Mouse (Mus musculus): ENCODE results near the gene Baz2b. TPM values are rescaled to one million over a fixed set of nuclear protein-coding genes. Genes with fewer than 3 reads are reported as not detected.

Baz2b gene
- total and polyA plus RNA-seq, 3 experiments, result 5.7 to 11.4 TPM; not detected in 1

DNA sequence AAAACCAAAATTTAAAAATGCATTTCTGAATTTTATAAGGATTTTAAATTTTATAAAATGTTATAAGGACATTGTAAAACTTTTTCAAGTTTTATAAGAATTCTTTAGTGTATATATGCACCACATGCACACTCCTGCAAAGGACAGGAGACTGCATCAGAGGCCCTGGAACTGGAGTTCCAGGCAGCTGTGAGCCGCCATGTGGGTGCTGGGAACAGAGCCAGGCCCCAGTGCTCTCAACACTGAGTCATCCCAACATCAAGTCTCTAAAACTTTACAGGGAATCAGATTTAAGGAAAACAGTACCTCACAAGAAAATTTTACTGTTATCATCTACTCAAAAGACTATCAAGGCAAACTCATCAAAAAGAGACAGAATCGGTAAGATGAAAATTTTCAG, 97.5 kb downstream of the Baz2b start:
- no peaks in the 10 kb centered on the region for H3K9me3 ChIP-seq (replicated peaks; ENCODE audit: insufficient read depth, low read length)
- no peak overlapping the region for H3K4me3 ChIP-seq (ENCODE audit: control insufficient read depth in 1 of 2, insufficient read depth in 1 of 2, low read depth in 2 of 2, low read length in 2 of 2)
- no peaks in the 10 kb centered on the region for H3K79me2 ChIP-seq (ENCODE audit: control insufficient read depth, insufficient read depth, low read length, poor library complexity)
- TF ChIP-seq SMC3 (IDR thresholded peaks at IDR 0.05; ENCODE audit: low read depth, low read length) (no peak), RAD21 (IDR thresholded peaks at IDR 0.05; ENCODE audit: low read depth, low read length) (no peak), MXI1 (IDR thresholded peaks at IDR 0.05; ENCODE audit: low read depth, low read length) (no peak), GATA1 (IDR thresholded peaks at IDR 0.05; ENCODE audit: low read depth, low read length) (no peak), MAX (IDR thresholded peaks at IDR 0.05; ENCODE audit: low read length) (no peak), ELF1 (IDR thresholded peaks at IDR 0.05; ENCODE audit: low read depth, low read length) (no peak), POLR2AphosphoS2 (IDR thresholded peaks at IDR 0.05; ENCODE audit: low read length) (no peak), SIN3A (IDR thresholded peaks at IDR 0.05; ENCODE audit: low read length) (no peak), CHD1 (IDR thresholded peaks at IDR 0.05; ENCODE audit: low read depth, low read length) (no peak), ZNF384 (IDR thresholded peaks at IDR 0.05; ENCODE audit: low read depth, low read length) (no peak), USF2 (IDR thresholded peaks at IDR 0.05; ENCODE audit: borderline replicate concordance in 1 of 2, insufficient read depth in 1 of 2, low read depth in 1 of 2, low read length in 2 of 2) (no peak), MAFK (IDR thresholded peaks at IDR 0.05; ENCODE audit: borderline replicate concordance, low read depth, low read length) (no peak), NRF1 (IDR thresholded peaks at IDR 0.05; ENCODE audit: insufficient read depth, low read depth, low read length, poor library complexity, severe bottlenecking) (no peak), MYB (IDR thresholded peaks at IDR 0.05; ENCODE audit: low read depth, low read length) (no peak)
- H3K4me1 ChIP-seq (ENCODE audit: control insufficient read depth in 1 of 2, insufficient read depth in 2 of 2, low read length in 2 of 2), result no peaks in the 10 kb centered on the region
- H3K9ac ChIP-seq (ENCODE audit: control insufficient read depth, low read depth, low read length, poor library complexity, severe bottlenecking), result no peak overlapping the region
- no peaks in the 10 kb centered on the region for H3K36me3 ChIP-seq (ENCODE audit: control insufficient read depth in 1 of 2, insufficient read depth in 2 of 2, low read length in 2 of 2)
- no peak for DNase-seq (ENCODE audit: low read depth, low spot score)
- H3K27me3 ChIP-seq (ENCODE audit: control insufficient read depth in 1 of 2, insufficient read depth in 2 of 2, low read length in 2 of 2), result no peaks in the 10 kb centered on the region
- no peak overlapping the region for H3K27ac ChIP-seq (ENCODE audit: control insufficient read depth, low read depth, low read length)

DNA sequence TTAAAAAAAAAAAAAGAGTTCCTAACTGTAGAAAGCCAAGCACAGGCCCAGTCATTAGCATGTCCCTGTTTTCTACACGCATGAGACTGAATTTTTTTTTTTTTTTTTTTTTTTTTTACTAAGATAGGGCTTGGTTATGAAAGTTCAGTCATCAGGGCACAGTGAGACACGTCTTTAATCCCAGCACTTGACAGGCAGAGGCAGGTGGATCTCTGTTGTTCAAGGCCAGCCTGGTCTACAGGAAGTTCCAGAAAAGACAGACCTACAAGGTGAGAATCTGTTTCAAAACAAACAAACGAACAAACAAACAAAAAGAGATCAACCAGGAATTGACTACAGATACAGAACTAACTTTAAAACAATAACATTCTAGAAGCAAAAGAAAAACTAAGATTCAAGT, 100.6 kb downstream of the Baz2b start:
- Histone ChIP-seq H3K4me1 (ENCODE audit: control insufficient read depth in 1 of 2, insufficient read depth in 2 of 2, low read length in 2 of 2) (no peaks in the 10 kb centered on the region), H3K36me3 (ENCODE audit: control insufficient read depth in 1 of 2, insufficient read depth in 2 of 2, low read length in 2 of 2) (no peaks in the 10 kb centered on the region), H3K4me3 (ENCODE audit: control insufficient read depth in 1 of 2, insufficient read depth in 1 of 2, low read depth in 2 of 2, low read length in 2 of 2) (no peak overlapping the region), H3K9me3 (replicated peaks; ENCODE audit: insufficient read depth, low read length) (no peaks in the 10 kb centered on the region), H3K27ac (ENCODE audit: control insufficient read depth, low read depth, low read length) (no peak overlapping the region), H3K27me3 (ENCODE audit: control insufficient read depth in 1 of 2, insufficient read depth in 2 of 2, low read length in 2 of 2) (no peaks in the 10 kb centered on the region), H3K79me2 (ENCODE audit: control insufficient read depth, insufficient read depth, low read length, poor library complexity) (no peaks in the 10 kb centered on the region), H3K9ac (ENCODE audit: control insufficient read depth, low read depth, low read length, poor library complexity, severe bottlenecking) (no peak overlapping the region)
- no peak for TF ChIP-seq POLR2A (IDR thresholded peaks at IDR 0.05; ENCODE audit: control insufficient read depth in 1 of 2, insufficient read depth in 1 of 2, low read depth in 1 of 2, low read length in 2 of 2, poor library complexity in 1 of 2)
- no peak for TF ChIP-seq MAFK (IDR thresholded peaks at IDR 0.05; ENCODE audit: borderline replicate concordance, low read depth, low read length)
- no peak for TF ChIP-seq NRF1 (IDR thresholded peaks at IDR 0.05; ENCODE audit: insufficient read depth, low read depth, low read length, poor library complexity, severe bottlenecking)
- no peak for TF ChIP-seq KAT2A (conservative IDR thresholded peaks at IDR 0.05; ENCODE audit: low read depth, low read length)
- no peak for TF ChIP-seq ELF1 (IDR thresholded peaks at IDR 0.05; ENCODE audit: low read depth, low read length)
- TF ChIP-seq TBP (IDR thresholded peaks at IDR 0.05; ENCODE audit: low read depth, low read length), result no peak
- no peak for TF ChIP-seq ZMIZ1 (IDR thresholded peaks at IDR 0.05; ENCODE audit: low read depth, low read length)
- no peak for TF ChIP-seq TAL1 (IDR thresholded peaks at IDR 0.05; ENCODE audit: low read length)
- TF ChIP-seq ZNF384 (IDR thresholded peaks at IDR 0.05; ENCODE audit: low read depth, low read length), result no peak
- no peak for DNase-seq (ENCODE audit: low read depth, low spot score)
